Mouse (Mus musculus) olfactory bulb, adult 2 months (tissue): ENCODE measurements at regions not wholly inside any gene's neighbourhood (a gene's known extent, or its start where the extent isn't known, plus 50 kb on each side); places are given as distances from the start of the nearest gene placed in this dataset.
A peak's percentile ranks its signal among the peaks of the same experiment; 100 is the strongest.

Experiments
- H3K27ac ChIP-seq: fragments of 200-500 bp; 2 replicates; pipeline ENCODE4 v1.5.1; 2012; ENCODE audit warnings: low read depth, low read length; ENCODE audit not compliant: insufficient read depth
- H3K4me1 ChIP-seq: fragments of 200-500 bp; 2 replicates; pipeline ENCODE4 v1.6.1; 2012; ENCODE audit warnings: low read length; ENCODE audit not compliant: control insufficient read depth, insufficient read depth
- H3K4me3 ChIP-seq: fragments of 200-500 bp; 2 replicates; pipeline ENCODE4 v1.5.1; 2012; ENCODE audit warnings: mild to moderate bottlenecking, low read depth, low read length, moderate library complexity; ENCODE audit not compliant: insufficient read depth
- CTCF ChIP-seq: fragments of 200-500 bp; IDR thresholded peaks from 2 replicates; pipeline ENCODE4 v1.5.1; 2012; ENCODE audit warnings: low read depth, mild to moderate bottlenecking, low read length, moderate library complexity; ENCODE audit not compliant: insufficient read depth
- POLR2A ChIP-seq: fragments of 200-500 bp; IDR thresholded peaks from 2 replicates; pipeline ENCODE4 v1.6.1; 2012; ENCODE audit warnings: mild to moderate bottlenecking, low read depth, low read length, moderate library complexity; ENCODE audit not compliant: insufficient read depth
- WGBS: fragments of 180-500 bp; shearing (Covaris S2); methylation state at CpG from one replicate; pipeline ENCODE4 v1.1.7; 2018; 5-methylcytosine and 5-hydroxymethylcytosine counted together

DNA sequence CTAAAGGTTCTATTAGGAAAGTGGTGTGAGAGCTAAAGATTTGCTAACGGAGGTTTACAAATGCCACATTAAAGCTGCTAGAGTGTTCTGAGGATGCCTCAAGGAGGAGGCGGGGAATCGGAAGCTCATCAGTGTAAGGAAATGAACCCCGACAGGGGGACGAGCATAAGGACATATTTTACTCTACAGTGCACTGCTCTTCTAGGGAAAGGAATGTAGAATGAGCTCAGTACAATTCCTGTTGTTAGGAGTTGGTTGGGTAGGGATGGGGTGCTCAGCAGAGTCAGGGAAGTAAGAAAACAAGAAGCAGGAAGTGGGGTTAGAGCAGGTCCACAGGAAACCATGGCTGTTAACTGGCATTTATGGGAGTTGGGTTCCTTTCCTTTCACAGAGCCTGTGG, 54.6 kb downstream of the Mex3b start:
- 53% methylated on average over 5 of the region's 5 CpGs for WGBS
- Histone ChIP-seq H3K4me1 (peaks cover 3% of the 10 kb centered on the region; the same call in 1 of the 2 replicates), H3K4me3 (no peak overlapping the region), H3K27ac (no peak overlapping the region)
- TF ChIP-seq CTCF = no peak
- no peak for TF ChIP-seq POLR2A

GRCm38 (mm10) chr7:82923220-82924071, 56.3 kb downstream of the Mex3b start:
- no peak for TF ChIP-seq CTCF
- TF ChIP-seq POLR2A = no peak
- Histone ChIP-seq H3K27ac (no peak overlapping the region), H3K4me3 (no peak overlapping the region), H3K4me1 (peaks cover 3% of the 10 kb centered on the region; the same call in 1 of the 2 replicates)
- WGBS = 43% methylated on average over 11 of the region's 11 CpGs

DNA sequence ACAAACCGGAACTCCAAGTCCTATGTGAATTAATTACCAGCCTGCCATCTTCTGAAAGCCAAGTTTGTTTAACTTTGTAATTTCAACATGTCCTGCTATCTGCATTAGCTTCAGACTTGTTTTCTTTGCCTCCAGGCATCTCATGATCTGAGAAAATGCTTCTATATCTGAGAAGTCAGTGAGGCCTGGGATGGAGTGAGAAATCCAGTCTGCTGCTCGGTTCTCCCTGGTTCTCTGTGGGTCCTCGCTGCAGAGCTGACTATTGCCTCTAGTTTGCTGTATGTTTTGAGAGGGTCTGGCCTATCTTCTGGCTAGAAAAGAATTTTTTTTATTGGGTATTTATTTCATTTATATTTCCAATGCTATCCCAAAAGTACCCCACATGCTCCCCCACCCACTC, 57.0 kb downstream of the Mex3b start:
- H3K27ac ChIP-seq = no peak overlapping the region
- H3K4me1 ChIP-seq = peaks cover 3% of the 10 kb centered on the region; the same call in 1 of the 2 replicates
- 43% methylated on average over 3 of the region's 3 CpGs for WGBS
- no peak for TF ChIP-seq POLR2A
- TF ChIP-seq CTCF = no peak
- H3K4me3 ChIP-seq = no peak overlapping the region

- WGBS = 36% methylated on average over 3 of the region's 3 CpGs
- TF ChIP-seq CTCF = no peak
- TF ChIP-seq POLR2A = no peak
- H3K4me1 ChIP-seq = peaks cover 3% of the 10 kb centered on the region; the same call in 1 of the 2 replicates
- H3K4me3 ChIP-seq = no peak overlapping the region
- H3K27ac ChIP-seq = no peak overlapping the region; the same call in 1 of the 2 replicates
These were observed 71.2 kb downstream of the Mex3b start for GRCm38 (mm10) chr7:82938311-82938710.

DNA sequence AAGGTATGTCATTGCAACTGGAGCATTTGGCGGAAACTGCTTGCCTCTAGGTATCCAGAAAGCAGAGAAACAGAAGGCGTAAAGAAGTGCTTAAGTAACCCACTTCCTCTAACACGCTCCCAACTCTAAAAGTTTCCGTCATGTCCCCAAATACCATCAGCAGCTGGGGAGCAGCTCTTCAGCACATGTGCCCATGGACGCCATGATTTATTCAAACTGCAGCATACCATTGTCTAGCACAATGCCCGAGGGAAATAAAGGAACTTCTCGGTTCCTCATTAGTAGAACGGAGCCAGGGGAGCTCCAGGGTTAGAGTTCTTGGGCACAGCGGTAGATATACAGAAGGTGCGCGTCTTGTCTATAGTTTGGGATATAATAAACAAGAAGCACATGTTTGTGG, 72.4 kb downstream of the Mex3b start:
- H3K4me3 ChIP-seq = no peak overlapping the region
- 88% methylated on average over 11 of the region's 11 CpGs for WGBS
- no peak for TF ChIP-seq CTCF
- TF ChIP-seq POLR2A = no peak

GRCm38 (mm10) chr7:82943376-82943775, 76.2 kb downstream of the Mex3b start:
- 24% methylated on average over 9 of the region's 9 CpGs for WGBS

More for the DNA sequence above, 72.4 kb downstream of the Mex3b start:
- H3K4me1 ChIP-seq = peaks cover 5% of the 10 kb centered on the region; the same call in 1 of the 2 replicates
- no peak overlapping the region for H3K27ac ChIP-seq

DNA sequence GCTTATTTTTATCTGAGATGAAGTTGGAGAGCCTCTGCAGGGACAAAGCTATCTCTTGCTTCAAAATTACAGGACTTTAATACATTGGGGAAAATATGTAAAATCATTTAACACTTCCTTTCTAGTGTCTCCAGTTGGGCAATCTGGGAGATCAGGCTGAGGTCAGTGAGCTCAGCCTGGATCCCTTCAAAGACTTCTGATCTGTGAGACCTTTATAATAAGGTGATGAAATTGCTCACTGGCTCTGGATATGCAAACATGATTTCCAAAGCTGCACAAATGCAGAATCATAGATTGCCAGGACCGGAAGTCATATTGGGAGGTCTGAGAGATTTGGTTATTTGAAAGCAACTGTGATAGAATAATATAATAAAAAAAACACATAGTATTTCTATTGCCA, 76.7 kb downstream of the Mex3b start:
- TF ChIP-seq CTCF (no peak), POLR2A (no peak)

More at GRCm38 (mm10) chr7:82943376-82943775, 76.2 kb downstream of the Mex3b start:
- no peak overlapping the region for H3K4me3 ChIP-seq
- H3K27ac ChIP-seq = peak overlapping the region; percentile 27; the same call in 1 of the 2 replicates
- TF ChIP-seq POLR2A (no peak), CTCF (no peak)
- H3K4me1 ChIP-seq = peaks cover 3% of the 10 kb centered on the region; the same call in 1 of the 2 replicates

DNA sequence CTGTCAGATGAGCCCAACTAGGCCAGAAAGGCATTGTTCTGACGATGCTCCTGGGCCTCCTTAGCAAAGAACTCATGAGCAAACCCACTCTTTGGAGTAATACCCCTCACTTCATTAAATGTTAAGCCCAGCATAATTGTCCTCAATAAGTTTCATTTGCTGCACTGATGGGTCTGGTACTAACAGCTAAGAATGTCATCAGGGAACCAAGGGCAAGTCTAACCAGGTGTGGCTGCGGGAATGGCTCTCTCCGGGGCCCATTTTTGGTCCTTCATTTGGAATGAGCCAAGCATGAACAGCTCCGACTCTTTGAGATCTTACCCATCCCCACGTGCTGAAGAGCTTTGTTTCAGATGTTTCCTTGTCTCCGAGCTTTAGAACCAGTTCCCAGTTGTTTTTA, 82.2 kb downstream of the Mex3b start:
- 88% methylated on average over 6 of the region's 6 CpGs for WGBS
- peaks cover under 1% of the 10 kb centered on the region; the same call in 1 of the 2 replicates for H3K4me1 ChIP-seq
- no peak overlapping the region for H3K4me3 ChIP-seq
- H3K27ac ChIP-seq = no peak overlapping the region
- TF ChIP-seq CTCF (no peak), POLR2A (no peak)

More for the DNA sequence above, 76.7 kb downstream of the Mex3b start:
- H3K4me3 ChIP-seq = no peak overlapping the region
- WGBS = 54% methylated on average over 1 of the region's 1 CpGs
- H3K4me1 ChIP-seq = peaks cover 2% of the 10 kb centered on the region; the same call in 1 of the 2 replicates
- peak overlapping the region; percentile 47; the same call in 1 of the 2 replicates for H3K27ac ChIP-seq

GRCm38 (mm10) chr7:82957208-82957977, 90.3 kb downstream of the Mex3b start:
- TF ChIP-seq CTCF (no peak), POLR2A (no peak)
- no peak overlapping the region for H3K4me3 ChIP-seq
- peaks cover 6% of the 10 kb centered on the region; the same call in 1 of the 2 replicates for H3K4me1 ChIP-seq
- H3K27ac ChIP-seq = no peak overlapping the region
- WGBS = 72% methylated on average over 20 of the region's 20 CpGs
